Mouse (Mus musculus) hindbrain, embryonic 15.5 days (tissue): ENCODE measurements around the gene Npm3. TPM values are rescaled to one million over a fixed set of nuclear protein-coding genes. Genes with fewer than 3 reads are reported as not detected.

ENCODE experiments used
- ATAC-seq: fragments of 200-750 bp; cut with Nextera tagmentation; 2 replicates; pipeline ENCODE4 v1.8.0; 2017; ENCODE audit warnings: low read depth, moderate number of reproducible peaks, moderate TSS enrichment; ENCODE audit not compliant: low FRiP score
- H3K27ac ChIP-seq: fragments of 300-500 bp; sonication (generic); replicated peaks from 2 replicates; pipeline ENCODE4 v1.5.1; 2015; ENCODE audit warnings: mild to moderate bottlenecking, inconsistent platforms
- H3K27me3 ChIP-seq: fragments of 300-500 bp; sonication (generic); 2 replicates; pipeline ENCODE4 v1.6.1; 2015; ENCODE audit warnings: control low read depth, inconsistent platforms
- H3K36me3 ChIP-seq: fragments of 300-500 bp; sonication (generic); 2 replicates; pipeline ENCODE4 v1.6.1; 2015; ENCODE audit warnings: control low read depth, inconsistent platforms
- H3K4me1 ChIP-seq: fragments of 300-500 bp; sonication (generic); replicated peaks from 2 replicates; pipeline ENCODE4 v1.6.1; 2015; ENCODE audit warnings: control low read depth, inconsistent platforms
- H3K4me2 ChIP-seq: fragments of 300-500 bp; sonication (generic); 2 replicates; pipeline ENCODE4 v1.6.1; 2015; ENCODE audit warnings: moderate library complexity, mild to moderate bottlenecking, inconsistent platforms
- H3K4me3 ChIP-seq: fragments of 300-500 bp; sonication (generic); 2 replicates; pipeline ENCODE4 v1.5.1; 2015; ENCODE audit warnings: mild to moderate bottlenecking, inconsistent platforms
- H3K9ac ChIP-seq: fragments of 300-500 bp; sonication (generic); 2 replicates; pipeline ENCODE4 v1.6.1; 2015; ENCODE audit warnings: inconsistent platforms
- H3K9me3 ChIP-seq: fragments of 300-500 bp; sonication (generic); 2 replicates; pipeline ENCODE4 v1.6.1; 2016; ENCODE audit warnings: control low read depth, inconsistent platforms
- WGBS: fragments of 180-500 bp; shearing (Covaris S2); methylation state at CpG from one replicate; pipeline ENCODE4 v1.1.7; 2015; 5-methylcytosine and 5-hydroxymethylcytosine counted together
- polyA plus RNA-seq: library from polyadenylated mRNA; unstranded; fragments of >200 nt; fragmentation: Nextera tagmentation; extraction: Ambion mirVana; gene quantifications from 2 replicates; pipeline ENCODE4 v1.2.1, GENCODE M21; 2015

The Npm3 gene
- polyA plus RNA-seq, 1 experiment from 2014 or later = 7.3 TPM

GRCm38 (mm10) chr19:45725677-45726277, 23.6 kb downstream of the Npm3 start:
- H3K27me3 ChIP-seq = peaks cover 73% of the 10 kb centered on the region
- H3K9me3 ChIP-seq = no peaks in the 10 kb centered on the region
- no peak for ATAC-seq
- no peaks in the 10 kb centered on the region for H3K4me1 ChIP-seq
- no peak overlapping the region for H3K4me3 ChIP-seq
- no peak overlapping the region for H3K4me2 ChIP-seq
- WGBS = 44% methylated on average over 14 of the region's 14 CpGs
- no peak overlapping the region for H3K9ac ChIP-seq
- no peak overlapping the region for H3K27ac ChIP-seq
- H3K36me3 ChIP-seq = no peaks in the 10 kb centered on the region

GRCm38 (mm10) chr19:45722188-45722587, 27.2 kb downstream of the Npm3 start:
- no peak overlapping the region for H3K4me3 ChIP-seq
- ATAC-seq = no peak
- no peak overlapping the region for H3K27ac ChIP-seq
- no peaks in the 10 kb centered on the region for H3K9me3 ChIP-seq
- H3K4me1 ChIP-seq = peaks cover 12% of the 10 kb centered on the region
- 76% methylated on average over 5 of the region's 5 CpGs for WGBS
- no peak overlapping the region for H3K9ac ChIP-seq
- H3K27me3 ChIP-seq = peaks cover 56% of the 10 kb centered on the region
- H3K4me2 ChIP-seq = no peak overlapping the region
- H3K36me3 ChIP-seq = no peaks in the 10 kb centered on the region

GRCm38 (mm10) chr19:45718286-45718685, 31.1 kb downstream of the Npm3 start:
- H3K4me1 ChIP-seq = peaks cover 19% of the 10 kb centered on the region
- H3K36me3 ChIP-seq = no peaks in the 10 kb centered on the region
- no peaks in the 10 kb centered on the region for H3K9me3 ChIP-seq
- no peak overlapping the region for H3K9ac ChIP-seq
- peak overlapping the region; percentile 54 for H3K4me2 ChIP-seq
- 51% methylated on average over 3 of the region's 3 CpGs for WGBS
- peak overlapping the region; percentile 31 for H3K4me3 ChIP-seq
- peaks cover 46% of the 10 kb centered on the region for H3K27me3 ChIP-seq
- peak overlapping the region; percentile 79 for H3K27ac ChIP-seq
- no peak for ATAC-seq

GRCm38 (mm10) chr19:45717493-45718220, 31.7 kb downstream of the Npm3 start:
- H3K27ac ChIP-seq = peak overlapping the region; percentile 79
- H3K9me3 ChIP-seq = no peaks in the 10 kb centered on the region
- H3K9ac ChIP-seq = peak overlapping the region; percentile 39
- H3K36me3 ChIP-seq = no peaks in the 10 kb centered on the region
- H3K4me1 ChIP-seq = peaks cover 19% of the 10 kb centered on the region
- peak overlapping the region; percentile 54 for H3K4me2 ChIP-seq
- peak overlapping the region; percentile 31 for H3K4me3 ChIP-seq
- ATAC-seq = peak; percentile 91
- WGBS = 2% methylated on average over 16 of the region's 16 CpGs
- H3K27me3 ChIP-seq = peaks cover 41% of the 10 kb centered on the region

- Histone ChIP-seq H3K27me3 (no peaks in the 10 kb centered on the region), H3K36me3 (no peaks in the 10 kb centered on the region), H3K4me3 (no peak overlapping the region), H3K9me3 (no peaks in the 10 kb centered on the region), H3K27ac (no peak overlapping the region), H3K9ac (no peak overlapping the region), H3K4me1 (no peaks in the 10 kb centered on the region), H3K4me2 (no peak overlapping the region)
- ATAC-seq = no peak
- WGBS = 65% methylated on average over 3 of the region's 3 CpGs
Measured at GRCm38 (mm10) chr19:45708704-45709103, 40.7 kb downstream of the Npm3 start.

Other genes with a start within 250 kb of the Npm3 start
- 12.7 and 13.3 TPM in 2 replicates for gene Poll, start 189.1 kb downstream of the Npm3 start, polyA plus RNA-seq
- gene Gm17018, start 189.0 kb downstream of the Npm3 start, polyA plus RNA-seq = 71.7 and 75.9 TPM in 2 replicates
- 5.8 and 9.2 TPM in 2 replicates for gene Fbxw4, start 89.3 kb downstream of the Npm3 start, polyA plus RNA-seq
- 0.45 and 0.47 TPM in 2 replicates for gene Fgf8, start 6.7 kb downstream of the Npm3 start, polyA plus RNA-seq
- gene Mgea5, start 34.2 kb upstream of the Npm3 start, polyA plus RNA-seq = 79.4 and 85.4 TPM in 2 replicates
- 12.8 and 15.1 TPM in 2 replicates for gene Kcnip2, start 66.5 kb upstream of the Npm3 start, polyA plus RNA-seq
- gene Armh3, start 248.9 kb upstream of the Npm3 start, polyA plus RNA-seq = 23.1 TPM in 2 replicates